Mouse (Mus musculus) heart, postnatal 0 days (tissue): ENCODE data around the gene Nav2.

ENCODE experiments used
- CTCF ChIP-seq: IDR thresholded peaks from 2 replicates; pipeline ENCODE4 v1.5.1; 2016; ENCODE audit warnings: antibody characterized with exemption, control low read depth, low read depth
- EP300 ChIP-seq: IDR thresholded peaks from 2 replicates; pipeline ENCODE4 v1.6.1; 2016; ENCODE audit warnings: antibody characterized with exemption, low read depth

DNA sequence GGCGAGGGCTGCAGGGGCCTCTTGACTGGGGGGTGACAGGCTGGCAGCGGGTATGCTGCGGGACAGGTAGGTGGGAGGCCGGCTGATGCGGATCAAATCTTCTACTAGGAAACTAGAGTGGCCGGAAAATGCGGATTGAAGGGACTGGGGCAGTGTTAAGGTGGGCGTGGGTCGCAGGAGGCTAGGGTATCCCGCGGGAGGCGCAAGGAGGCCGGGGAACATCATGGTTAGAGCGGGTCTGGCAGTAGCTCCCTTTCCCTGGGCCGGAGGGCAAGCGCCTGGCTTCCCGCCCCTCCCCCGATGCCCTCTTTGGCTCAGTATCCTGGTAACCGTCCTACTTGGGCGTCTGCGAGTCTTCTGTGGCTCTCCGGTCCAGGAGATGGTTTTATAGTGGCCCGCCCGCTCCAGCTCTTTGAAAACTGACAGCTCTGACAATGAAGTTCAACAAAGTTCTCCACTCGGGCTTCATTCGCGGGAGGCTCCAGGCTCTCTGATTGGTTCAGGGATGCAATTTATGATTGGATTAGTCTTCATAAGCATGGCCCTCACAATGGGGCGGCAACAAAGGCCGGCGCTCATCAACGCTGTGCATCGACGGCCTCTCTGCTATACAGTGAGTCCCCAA lies 728.1 kb downstream of the Nav2 start, which contains the start of gene Dbx1:
- TF ChIP-seq CTCF (no peak), EP300 (no peak)
